Mouse (Mus musculus): ENCODE measurements around the gene Tesc.

- TF ChIP-seq CTCF (IDR thresholded peaks at IDR 0.05; ENCODE audit: extremely low read depth, insufficient read depth, insufficient read length, insufficient replicate concordance) (no peak), POLR2A (IDR thresholded peaks at IDR 0.05; ENCODE audit: low read depth, low read length) (no peak)
Observed at GRCm38 (mm10) chr5:118036888-118037797, 9.6 kb downstream of the Tesc start.

All from spleen, adult 2 months (tissue).